Mouse (Mus musculus): ENCODE data around the gene Zfp334.

Gene Zfp334

GRCm38 (mm10) chr2:165387844-165388495 is at the start of gene Zfp334:
Zfp334 (minus strand) TSS chr2:165388259.
- peak; percentile 98 to 99 for DNase-seq (ENCODE audit: low spot score in 2 of 2)

- DNase-seq (ENCODE audit: low spot score in 2 of 2): no peak
Observed at GRCm38 (mm10) chr2:165428694-165429093, 40.6 kb upstream of the Zfp334 start.

GRCm38 (mm10) chr2:165420195-165420594 is 32.1 kb upstream of the Zfp334 start:
- peak in 1 of 2 experiments; percentile 50 for DNase-seq (ENCODE audit: low spot score in 2 of 2)

GRCm38 (mm10) chr2:165419670-165420111 is 31.6 kb upstream of the Zfp334 start:
- DNase-seq (ENCODE audit: low spot score in 2 of 2): peak; percentile 75 to 79

GRCm38 (mm10) chr2:165418577-165418976 is 30.5 kb upstream of the Zfp334 start:
- DNase-seq (ENCODE audit: low spot score in 2 of 2): no peak

- peak; percentile 86 to 87 for DNase-seq (ENCODE audit: low spot score in 2 of 2)
Observed at GRCm38 (mm10) chr2:165417291-165417690, 29.2 kb upstream of the Zfp334 start.

GRCm38 (mm10) chr2:165415795-165416194 is 27.7 kb upstream of the Zfp334 start:
- no peak for DNase-seq (ENCODE audit: low spot score in 2 of 2)

GRCm38 (mm10) chr2:165415141-165415721 is 27.2 kb upstream of the Zfp334 start:
- DNase-seq (ENCODE audit: low spot score in 2 of 2): no peak

- DNase-seq (ENCODE audit: low spot score in 2 of 2): no peak
Observed at GRCm38 (mm10) chr2:165414321-165414720, 26.3 kb upstream of the Zfp334 start.

GRCm38 (mm10) chr2:165413884-165414283 is 25.8 kb upstream of the Zfp334 start:
- DNase-seq (ENCODE audit: low spot score in 2 of 2): peak; percentile 46 to 50

GRCm38 (mm10) chr2:165407700-165408301 is 19.7 kb upstream of the Zfp334 start:
- DNase-seq (ENCODE audit: low spot score in 2 of 2): peak in 1 of 2 experiments; percentile 70

- no peak for DNase-seq (ENCODE audit: low spot score in 2 of 2)
Observed at GRCm38 (mm10) chr2:165405351-165405750, 17.3 kb upstream of the Zfp334 start.

- no peak for DNase-seq (ENCODE audit: low spot score in 2 of 2)
Observed at GRCm38 (mm10) chr2:165404951-165405350, 16.9 kb upstream of the Zfp334 start.

- no peak for DNase-seq (ENCODE audit: low spot score in 2 of 2)
Observed at GRCm38 (mm10) chr2:165398164-165398785, 10.2 kb upstream of the Zfp334 start.

- DNase-seq (ENCODE audit: low spot score in 2 of 2): peak in 1 of 2 experiments; percentile 49
Observed at GRCm38 (mm10) chr2:165397502-165398163, 9.6 kb upstream of the Zfp334 start.

- no peak for DNase-seq (ENCODE audit: low spot score in 2 of 2)
Observed at GRCm38 (mm10) chr2:165396831-165397501, 8.9 kb upstream of the Zfp334 start.

GRCm38 (mm10) chr2:165392156-165392555 is 4.1 kb upstream of the Zfp334 start:
- no peak for DNase-seq (ENCODE audit: low spot score in 2 of 2)

- DNase-seq (ENCODE audit: low spot score in 2 of 2): peak; percentile 76 to 82
Observed at GRCm38 (mm10) chr2:165391561-165391960, 3.5 kb upstream of the Zfp334 start.

GRCm38 (mm10) chr2:165389299-165389952 is 1.4 kb upstream of the Zfp334 start:
- DNase-seq (ENCODE audit: low spot score in 2 of 2): no peak

GRCm38 (mm10) chr2:165387370-165387769 is 689 bp downstream of the Zfp334 start:
- DNase-seq (ENCODE audit: low spot score in 2 of 2): no peak

GRCm38 (mm10) chr2:165380050-165380449 is 8.0 kb downstream of the Zfp334 start:
- DNase-seq (ENCODE audit: low spot score in 2 of 2): no peak
